Mouse (Mus musculus) v-Abl transformed pro-B cells (cell line): Measurements from ENCODE around the gene Slc22a13.
"Not testable (repeated sequence)": the region's sequence is repeated elsewhere in the genome, so short reads cannot be mapped to it uniquely, and the experiment has no call there.

Experiments
- in situ Hi-C, 2 experiments: fragments of 400-800 bp; cut with MboI; formaldehyde crosslinking; loops; one replicate each; pipeline ENCODE4 v1.15.1; 2025; ENCODE audit not compliant: unreplicated experiment in 2 of 2

Slc22a13 gene

DNA sequence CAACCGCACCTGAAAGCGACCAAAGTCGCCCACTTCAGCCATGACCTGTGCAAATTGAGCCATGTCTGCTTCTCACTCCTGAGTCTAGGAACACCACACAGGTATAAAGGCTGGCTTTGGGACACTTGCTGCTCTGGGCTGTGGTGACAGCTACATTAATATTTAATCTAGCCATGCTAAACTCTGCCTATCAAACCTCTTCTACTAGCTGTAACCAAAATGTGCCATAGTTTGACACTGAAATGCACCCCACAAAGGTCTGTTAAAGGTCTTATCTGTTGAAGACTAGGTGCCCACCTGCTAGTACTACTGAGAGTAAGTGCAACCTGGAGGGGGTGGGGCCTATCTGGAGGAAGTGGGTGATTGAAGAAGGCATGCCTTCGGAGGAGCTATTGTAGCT lies at the start of gene Slc22a13:
Slc22a13 (minus strand) TSS at position 101 of the 400 bp plus-strand sequence.
- in situ Hi-C loops = no loop called here

DNA sequence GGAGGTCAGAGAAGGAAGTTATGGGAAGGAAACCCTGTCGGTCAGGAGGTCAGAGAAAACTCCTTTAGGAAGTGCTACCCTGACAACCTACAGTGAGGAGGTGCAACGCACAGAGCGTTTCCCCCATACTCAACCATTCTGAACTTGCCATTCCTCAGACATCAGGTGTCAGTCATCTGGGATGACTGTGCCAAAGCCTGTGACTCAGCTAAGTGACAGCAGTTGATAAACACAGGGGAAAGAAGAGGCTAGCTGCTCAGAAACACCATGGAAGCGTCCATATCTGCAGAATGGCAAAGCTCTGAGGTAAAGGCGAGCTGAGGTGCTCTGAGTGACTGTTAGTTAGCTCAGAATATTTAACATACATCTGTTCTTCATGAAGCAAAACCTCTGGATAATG lies 49.2 kb upstream of the Slc22a13 start:
- in situ Hi-C loops = no loop called here

- in situ Hi-C loops = no loop called here
Observed at GRCm38 (mm10) chr9:119256161-119256560, 47.3 kb upstream of the Slc22a13 start.

- in situ Hi-C loops = no loop called here
Observed at GRCm38 (mm10) chr9:119255096-119255495, 46.2 kb upstream of the Slc22a13 start.

GRCm38 (mm10) chr9:119254187-119254586 lies 45.3 kb upstream of the Slc22a13 start:
- in situ Hi-C loops = no loop called here

DNA sequence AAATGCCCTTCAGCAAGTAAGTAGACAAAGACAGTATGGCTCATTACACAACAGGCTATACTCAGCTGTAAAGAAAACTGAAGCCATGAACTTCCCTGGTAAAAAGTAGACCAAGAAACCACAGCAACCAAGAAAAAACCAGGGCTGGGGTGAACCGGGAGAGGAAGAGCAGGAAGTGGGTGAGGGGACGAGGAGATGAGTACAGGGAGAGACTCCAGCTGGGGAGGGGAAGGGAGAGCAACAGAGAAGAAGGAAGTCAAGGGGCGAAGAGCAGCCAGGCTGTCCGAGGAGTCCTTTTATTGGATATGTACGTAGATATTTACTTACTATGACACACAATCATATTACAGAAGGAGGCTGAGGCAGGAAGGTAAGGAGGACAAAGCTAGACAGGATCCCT lies 39.1 kb upstream of the Slc22a13 start:
- in situ Hi-C loops = no loop called here

DNA sequence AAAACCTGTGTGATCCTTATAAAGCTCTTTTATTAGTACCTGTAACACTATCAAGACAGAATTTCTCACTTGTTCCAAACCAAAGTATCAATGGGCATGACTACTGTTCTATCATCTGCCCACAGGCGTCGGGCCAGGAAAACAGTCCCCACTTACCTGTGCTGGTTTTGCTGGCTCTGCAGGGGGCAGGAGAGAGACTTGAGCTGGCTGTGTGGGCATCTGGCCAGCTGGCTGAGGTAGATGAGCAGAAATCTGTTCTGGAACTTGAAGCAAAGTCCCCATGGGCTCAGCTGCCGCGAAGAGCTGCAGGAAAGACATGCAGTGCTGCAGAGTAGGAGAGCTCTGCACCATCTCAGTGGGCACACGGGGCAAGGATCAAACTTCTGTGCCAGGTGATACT lies 37.9 kb upstream of the Slc22a13 start:
- in situ Hi-C loops = no loop called here

DNA sequence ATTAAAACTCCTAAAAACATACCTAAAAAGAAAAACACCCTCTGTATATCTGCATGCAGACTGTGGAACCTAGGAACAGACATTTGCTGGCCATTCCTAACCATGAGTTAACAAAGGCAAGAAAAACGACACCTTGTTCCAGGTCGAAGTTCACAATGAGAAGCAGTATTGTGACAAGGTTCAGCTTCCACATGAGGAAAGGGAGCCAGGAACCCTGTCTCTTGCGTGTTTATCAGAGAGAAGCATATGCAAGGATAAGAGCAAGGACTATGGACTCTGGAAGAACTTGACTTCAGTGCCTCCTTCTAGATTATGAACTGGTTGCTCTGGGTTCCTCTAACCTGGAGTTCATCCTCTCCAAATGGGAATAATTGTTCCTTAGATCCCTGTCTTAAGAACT lies 35.1 kb upstream of the Slc22a13 start:
- in situ Hi-C loops = no loop called here

GRCm38 (mm10) chr9:119241169-119241865 lies 32.4 kb upstream of the Slc22a13 start:
- in situ Hi-C loops = no loop called here

DNA sequence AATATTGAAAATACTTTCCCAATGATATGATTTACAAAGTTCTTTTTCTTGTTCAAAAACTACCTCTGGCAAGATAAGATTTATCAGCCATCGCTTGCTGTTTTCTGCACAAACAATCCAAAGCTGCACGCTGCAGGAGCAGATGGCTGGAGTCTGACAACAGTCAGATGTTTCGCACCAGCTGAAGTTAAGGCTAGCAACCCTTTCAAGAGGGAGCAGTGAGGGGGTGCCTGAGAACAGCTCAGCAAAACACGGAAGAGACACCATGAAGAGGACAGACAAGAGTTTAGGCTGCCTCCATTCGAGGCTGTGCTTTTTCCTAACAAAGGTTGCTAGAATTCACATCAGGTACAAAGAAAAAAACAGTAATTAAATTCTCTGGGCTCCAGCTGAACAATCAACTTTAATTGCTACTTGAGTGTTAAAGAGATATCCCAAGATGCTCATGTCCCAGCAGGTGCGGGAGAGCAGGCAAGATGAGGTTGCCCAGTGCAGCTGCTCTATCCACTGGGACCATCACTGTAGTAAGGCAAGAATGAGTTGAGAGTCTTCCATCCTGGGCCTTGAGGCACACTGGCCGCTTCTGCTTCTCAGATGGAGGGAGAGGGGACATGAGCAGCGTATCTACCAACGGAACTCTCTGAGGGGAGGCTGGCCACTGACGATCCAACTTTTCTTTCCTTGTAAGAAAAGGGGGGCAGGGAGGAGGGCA lies 31.5 kb upstream of the Slc22a13 start:
- in situ Hi-C loops = no loop called here

- in situ Hi-C loops = no loop called here
Observed at GRCm38 (mm10) chr9:119239274-119239673, 30.4 kb upstream of the Slc22a13 start.

DNA sequence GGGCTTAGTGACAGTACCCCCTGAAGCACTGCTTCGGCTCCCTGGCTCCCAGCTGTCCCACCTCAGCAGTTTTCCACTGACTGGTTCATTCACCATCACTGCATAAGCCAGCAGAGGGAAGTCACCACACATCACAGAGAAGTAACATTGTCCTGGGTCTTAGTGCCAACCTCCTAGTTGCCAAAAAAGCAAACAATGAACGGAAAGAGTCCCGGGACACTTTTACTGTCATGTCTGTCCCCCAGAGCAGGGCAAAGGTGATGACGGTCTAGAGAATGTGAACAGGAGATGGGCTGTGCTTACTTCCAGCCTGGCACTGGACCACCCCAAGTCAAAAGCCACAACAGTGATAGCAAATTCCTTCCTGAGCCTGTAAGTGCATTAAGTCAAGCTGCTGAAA lies 29.9 kb upstream of the Slc22a13 start:
- in situ Hi-C loops = no loop called here

DNA sequence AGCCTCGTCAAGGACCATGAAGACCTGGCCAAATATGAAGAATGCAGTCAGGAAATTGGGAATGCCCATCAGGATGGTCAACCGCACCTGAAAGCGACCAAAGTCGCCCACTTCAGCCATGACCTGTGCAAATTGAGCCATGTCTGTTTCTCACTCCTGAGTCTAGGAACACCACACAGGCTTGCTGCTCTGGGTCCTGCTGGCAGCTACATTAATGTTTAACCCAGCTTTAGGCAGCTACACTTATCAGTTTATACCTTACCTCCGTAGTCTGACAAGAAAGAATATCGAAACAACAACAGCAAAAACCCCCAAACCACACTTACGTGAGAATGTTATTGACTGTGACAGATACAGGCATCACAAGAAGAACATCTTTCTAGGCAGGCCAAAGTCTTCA lies 22.7 kb upstream of the Slc22a13 start:
- in situ Hi-C loops = no loop called here

DNA sequence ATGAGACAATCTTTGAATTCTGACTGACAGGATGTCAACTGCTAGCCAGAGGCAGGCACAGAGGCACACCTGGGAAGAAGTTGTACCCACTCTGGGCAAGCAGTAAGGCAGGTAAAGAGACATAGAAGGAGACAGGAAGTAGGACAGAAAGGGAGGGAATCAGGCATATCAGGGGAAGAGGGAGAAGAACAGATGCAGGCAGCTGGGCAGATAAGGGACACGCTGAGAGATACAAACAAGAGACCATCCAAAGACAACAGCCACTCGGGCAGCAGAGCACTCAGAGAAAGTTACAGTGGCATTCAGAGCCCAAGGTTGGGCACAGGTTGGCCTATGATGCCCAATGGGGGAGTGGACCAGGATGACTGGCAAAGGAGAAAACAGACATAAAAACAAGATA lies 21.9 kb upstream of the Slc22a13 start:
- in situ Hi-C loops = no loop called here

DNA sequence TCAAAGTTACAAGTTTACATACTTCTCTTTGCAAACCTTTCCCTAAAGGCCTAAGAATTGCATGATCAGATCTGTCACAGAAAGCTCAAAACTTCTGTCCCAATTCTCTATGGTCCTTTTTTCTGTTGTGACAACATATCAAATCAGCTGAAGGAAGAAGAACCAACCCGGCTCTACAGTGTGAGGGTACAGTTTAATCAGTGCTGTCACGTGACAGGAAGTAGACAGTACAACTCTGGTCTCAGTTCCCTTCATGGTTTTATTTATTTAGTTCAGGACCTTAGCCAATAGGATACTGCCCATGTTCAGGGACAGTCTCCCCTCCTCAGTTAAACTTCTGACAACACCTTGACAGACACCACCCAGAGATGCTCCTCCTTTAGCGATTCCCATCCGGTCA lies 11.4 kb upstream of the Slc22a13 start:
- in situ Hi-C loops = no loop called here

- in situ Hi-C loops = no loop called here
Observed at GRCm38 (mm10) chr9:119219667-119220066, 10.8 kb upstream of the Slc22a13 start.

DNA sequence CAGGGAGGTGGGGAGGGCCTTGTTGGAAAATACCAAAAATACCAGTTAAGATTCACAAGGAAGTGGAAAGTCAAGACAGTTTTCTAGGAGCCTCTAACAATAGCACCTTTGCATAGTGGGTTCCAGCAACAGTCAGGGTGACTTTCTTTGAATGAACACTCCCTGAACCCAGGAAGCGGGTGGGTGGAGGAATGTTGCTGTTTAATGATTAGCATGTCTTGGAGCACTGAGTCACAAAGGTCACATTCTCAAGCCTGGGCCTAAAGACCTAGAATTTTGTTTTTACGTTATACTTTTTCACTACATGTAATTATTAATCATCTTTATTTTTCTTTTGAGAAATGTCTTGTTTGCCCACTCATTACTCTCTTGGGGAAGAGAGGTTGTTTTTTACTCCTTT lies 6.4 kb upstream of the Slc22a13 start:
- in situ Hi-C loops = not testable (repeated sequence)

- in situ Hi-C loops = no loop called here
Observed at GRCm38 (mm10) chr9:119214601-119215000, 5.7 kb upstream of the Slc22a13 start.

DNA sequence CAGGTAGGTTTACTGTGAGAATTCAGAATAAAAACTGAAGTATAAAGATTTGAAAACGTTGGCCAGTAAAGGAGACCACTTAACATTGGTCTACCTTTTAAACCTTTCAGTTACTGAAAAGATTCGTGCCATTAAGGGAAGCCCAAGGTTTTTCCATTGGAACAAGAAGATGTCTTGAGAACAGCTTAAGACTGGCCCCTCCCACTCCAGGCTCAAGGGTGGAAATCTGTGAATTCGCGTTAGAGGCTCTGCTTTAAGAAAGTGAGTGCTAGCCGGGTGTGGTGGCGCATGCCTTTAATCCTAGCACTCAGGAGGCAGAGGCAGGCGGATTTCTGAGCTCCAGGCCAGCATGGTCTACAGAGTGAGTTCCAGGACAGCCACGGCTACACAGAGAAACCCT lies 4.1 kb upstream of the Slc22a13 start:
- in situ Hi-C loops = no loop called here

GRCm38 (mm10) chr9:119207113-119207512 lies 1.8 kb downstream of the Slc22a13 start:
- in situ Hi-C loops = no loop called here

DNA sequence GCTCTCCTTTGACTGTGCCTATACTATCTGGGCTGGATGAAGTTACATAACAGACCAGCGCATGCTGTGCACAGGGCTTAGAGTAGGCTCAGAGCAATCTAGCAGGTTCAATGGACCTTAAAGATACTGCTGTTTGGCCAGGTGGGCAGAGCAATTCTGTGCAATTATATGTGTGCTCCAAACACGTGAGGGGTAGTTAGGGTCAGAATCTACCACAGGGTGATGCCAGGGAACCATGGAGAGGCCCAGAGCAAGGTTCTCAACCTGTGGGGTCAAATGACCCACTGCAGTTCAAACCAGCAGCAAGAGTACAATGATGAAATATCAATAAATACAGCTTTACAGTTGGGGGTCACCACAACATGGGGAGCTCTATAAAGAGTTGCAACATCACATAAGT lies 2.2 kb downstream of the Slc22a13 start:
- in situ Hi-C loops = no loop called here

- in situ Hi-C loops = no loop called here
Observed at GRCm38 (mm10) chr9:119205756-119206155, 3.1 kb downstream of the Slc22a13 start.
